Mouse (Mus musculus) T-helper 1 cell (primary cell): ENCODE data around the gene Cd3e.

Experiments used
- in situ Hi-C: fragments of 300-600 bp; cut with MboI, MseI; formaldehyde crosslinking; loops from one replicate; pipeline ENCODE4 v1.15.1; 2025; ENCODE audit warnings: high pct_unique_total_duplicates

The Cd3e gene

GRCm38 (mm10) chr9:45018031-45018430 lies 8.6 kb upstream of the Cd3e start:
- in situ Hi-C loops = loop anchor here (10.0 kb wide), 1 partner anchor 57 kb away; the partner anchor contains the start of gene Jaml

DNA sequence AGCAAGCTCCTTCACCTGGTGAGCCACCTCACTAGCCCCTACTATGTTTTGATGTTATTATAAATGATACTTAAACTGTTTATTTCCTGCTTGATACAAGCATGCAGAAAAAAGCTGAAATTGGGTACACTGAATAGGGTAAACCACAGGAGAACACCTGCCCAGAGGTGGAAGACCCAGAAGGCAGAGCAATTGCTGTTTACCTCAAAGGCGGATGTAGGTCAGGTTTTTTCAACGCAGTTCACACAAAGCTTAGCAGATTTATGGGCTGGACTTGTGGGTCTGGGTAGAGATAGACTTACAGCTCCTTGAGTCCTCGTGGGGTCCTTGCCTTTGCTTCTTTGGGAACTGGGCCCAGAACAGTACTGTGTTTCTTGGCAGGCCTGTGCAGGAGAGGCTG lies 6.4 kb upstream of the Cd3e start:
- in situ Hi-C loops = loop anchor here (10.0 kb wide), 1 partner anchor 59 kb away; the partner anchor contains the start of gene Jaml

- in situ Hi-C loops = loop anchor here (5.0 to 10.0 kb wide), 3 partner anchors 38 to 98 kb away; partner anchors contain the start of gene Jaml
Measured at GRCm38 (mm10) chr9:45014879-45015278, 5.5 kb upstream of the Cd3e start.

DNA sequence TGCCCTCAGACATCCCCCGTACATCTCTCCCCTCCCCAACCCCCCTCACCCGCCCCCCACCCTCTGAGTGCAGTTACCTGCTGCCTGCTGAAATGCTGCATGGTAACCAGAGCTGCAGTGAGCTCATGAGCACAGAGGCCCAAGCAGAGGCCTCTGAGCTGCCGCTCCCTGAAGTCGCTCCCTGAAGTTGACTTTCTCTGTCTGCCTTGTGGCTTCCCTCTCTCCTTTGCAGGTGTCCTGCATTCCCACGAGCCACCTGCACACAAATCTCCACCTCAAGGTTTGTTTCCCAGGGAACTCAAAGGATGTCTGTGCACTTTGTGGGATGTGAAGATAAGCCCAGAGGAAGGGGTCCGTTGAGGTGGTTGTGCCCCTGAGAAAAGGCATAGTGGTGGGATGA lies 1.9 kb upstream of the Cd3e start:
- in situ Hi-C loops = loop anchor here (5.0 to 10.0 kb wide), 3 partner anchors 34 to 94 kb away; partner anchors contain the start of gene Jaml

- in situ Hi-C loops = loop anchor here (5.0 to 10.0 kb wide), 3 partner anchors 33 to 93 kb away; partner anchors contain the start of gene Jaml
Measured at GRCm38 (mm10) chr9:45010461-45010860, 1.0 kb upstream of the Cd3e start.

- in situ Hi-C loops = no loop called here
Measured at GRCm38 (mm10) chr9:45008342-45008741, 1.1 kb downstream of the Cd3e start.

DNA sequence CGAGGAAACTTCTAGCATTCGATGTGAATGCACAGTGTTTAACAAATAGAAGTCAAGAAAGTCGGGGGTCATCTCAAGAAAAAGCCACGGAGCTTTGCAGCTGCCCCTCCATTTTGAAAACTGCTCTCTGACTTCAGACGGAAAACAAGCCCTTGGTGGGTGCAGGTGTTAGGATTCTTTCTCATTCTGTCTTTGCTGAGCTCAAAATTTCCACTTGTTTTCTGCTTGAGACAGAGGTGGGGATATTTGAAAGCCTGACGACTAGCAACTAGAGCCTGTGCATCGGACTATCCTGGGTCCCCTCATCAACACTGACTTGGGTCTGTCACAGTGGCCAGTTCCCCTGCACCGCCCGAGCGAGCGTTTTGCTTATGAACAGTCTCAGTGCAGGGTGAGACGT lies 2.0 kb downstream of the Cd3e start:
- in situ Hi-C loops = no loop called here

DNA sequence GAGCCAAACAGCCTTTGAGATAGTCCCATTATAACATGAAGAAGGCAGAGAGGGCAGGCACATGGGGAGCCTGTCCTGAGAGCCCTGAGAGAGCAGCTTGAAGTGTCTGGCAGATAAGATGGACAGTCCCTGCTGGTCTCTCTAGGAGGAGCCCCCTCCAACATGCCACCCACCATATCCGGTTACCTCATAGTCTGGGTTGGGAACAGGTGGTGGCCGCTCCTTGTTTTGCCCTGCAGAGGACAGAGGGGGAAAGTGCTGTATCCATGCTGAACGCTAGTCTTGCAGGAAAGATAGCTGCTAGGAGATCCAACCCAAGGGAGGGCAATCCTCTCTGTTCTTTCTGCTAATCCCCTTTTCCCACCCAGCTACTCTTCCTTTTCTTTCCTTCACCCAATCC lies 9.2 kb downstream of the Cd3e start:
- in situ Hi-C loops = no loop called here

GRCm38 (mm10) chr9:44999776-45000175 lies 9.7 kb downstream of the Cd3e start:
- in situ Hi-C loops = no loop called here

- in situ Hi-C loops = no loop called here
Measured at GRCm38 (mm10) chr9:44999171-44999570, 10.3 kb downstream of the Cd3e start.

DNA sequence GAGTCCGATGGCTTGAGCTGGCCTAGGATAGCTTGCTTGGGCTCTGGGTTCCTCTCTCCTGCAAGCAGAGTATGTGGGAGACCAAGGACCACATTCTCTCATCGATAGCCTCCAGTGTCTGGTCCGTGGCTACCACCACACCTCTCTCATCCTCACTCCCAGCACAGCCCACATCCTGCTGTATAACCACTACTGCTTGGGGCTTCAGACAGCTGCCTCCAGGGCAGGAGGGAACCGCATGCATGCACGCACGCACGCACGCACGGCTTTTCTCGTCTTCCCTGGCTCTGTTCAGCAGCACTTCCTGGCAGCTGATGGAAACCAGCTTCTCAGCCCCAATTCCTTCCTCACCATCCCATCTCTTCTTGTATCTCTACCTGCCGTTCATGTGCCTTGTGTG lies 11.3 kb downstream of the Cd3e start:
- in situ Hi-C loops = no loop called here

DNA sequence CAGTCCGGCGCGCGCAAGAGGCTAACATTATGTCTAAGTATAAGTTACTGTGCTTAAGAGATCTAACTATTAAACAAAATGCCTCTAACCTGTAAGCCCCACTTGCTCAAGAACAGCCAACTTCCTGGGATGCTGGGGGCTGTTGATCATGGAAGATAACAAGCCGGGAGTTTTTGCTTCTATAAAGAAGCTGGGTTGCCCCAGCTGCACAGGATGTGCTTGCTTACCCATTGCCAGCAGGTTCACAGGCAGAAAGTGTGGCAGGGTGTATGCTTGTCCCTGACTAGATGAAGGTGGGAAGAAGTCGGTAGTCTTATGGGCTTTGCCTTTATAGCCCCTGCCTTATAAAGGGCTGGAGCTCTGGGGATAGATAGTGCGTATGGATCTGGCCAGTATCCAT lies 12.8 kb downstream of the Cd3e start:
- in situ Hi-C loops = no loop called here

GRCm38 (mm10) chr9:44994962-44995361 lies 14.5 kb downstream of the Cd3e start:
- in situ Hi-C loops = no loop called here

DNA sequence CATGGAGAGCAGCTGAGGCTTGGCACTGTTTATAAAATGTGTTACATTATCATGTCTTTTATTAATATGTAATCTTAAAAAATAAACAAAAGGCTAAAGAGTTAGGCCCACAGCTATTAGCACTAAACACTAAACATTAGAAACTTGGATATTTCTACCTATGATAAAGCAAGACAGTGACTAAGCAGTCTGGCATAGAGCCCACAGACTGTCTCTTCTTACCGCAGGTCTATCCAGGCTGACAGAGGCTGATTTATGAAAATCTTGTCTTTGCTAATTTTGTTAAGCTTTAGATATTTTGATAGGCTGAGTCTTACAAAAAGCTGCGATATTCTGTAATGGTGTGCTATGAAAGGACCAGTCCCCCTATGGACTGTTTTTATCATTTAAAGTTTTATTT lies 16.2 kb downstream of the Cd3e start:
- in situ Hi-C loops = no loop called here

DNA sequence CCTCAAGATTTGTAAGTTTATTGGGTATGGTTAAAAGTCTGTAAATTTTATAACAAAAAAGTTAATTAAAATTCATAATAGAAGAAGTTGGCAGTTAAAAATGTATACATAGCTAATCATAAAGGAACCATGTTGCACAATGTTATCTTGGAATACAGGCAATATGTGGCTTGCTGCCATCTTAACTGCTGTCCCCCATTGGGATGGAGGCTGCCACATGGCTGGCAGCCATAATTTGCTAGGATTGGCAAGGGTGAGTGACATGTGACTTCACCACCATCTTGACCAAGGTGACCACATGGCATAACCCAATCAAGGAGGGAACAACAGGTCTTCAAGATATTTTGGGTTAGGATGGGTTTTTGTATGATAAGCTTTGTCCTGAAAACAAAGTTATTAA lies 17.2 kb downstream of the Cd3e start:
- in situ Hi-C loops = no loop called here

DNA sequence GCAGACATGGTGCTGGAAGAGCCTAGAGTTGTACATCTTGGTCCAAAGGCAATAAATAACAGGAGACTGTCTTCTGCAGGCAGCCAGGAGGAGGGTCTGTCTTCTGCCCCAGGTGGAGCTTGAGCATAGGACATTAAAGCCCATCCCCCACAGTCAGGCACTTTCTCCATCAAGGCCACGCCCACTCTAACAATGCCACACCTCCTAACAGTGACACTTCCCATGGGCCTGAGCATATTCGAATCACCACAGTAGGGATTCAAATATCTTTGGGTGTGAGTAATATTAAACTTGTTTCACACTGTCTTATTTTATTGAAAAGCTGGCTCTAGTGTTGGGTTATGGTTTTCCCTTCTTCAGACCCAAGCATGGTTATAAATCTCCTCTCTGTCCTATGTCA lies 17.6 kb downstream of the Cd3e start:
- in situ Hi-C loops = no loop called here

DNA sequence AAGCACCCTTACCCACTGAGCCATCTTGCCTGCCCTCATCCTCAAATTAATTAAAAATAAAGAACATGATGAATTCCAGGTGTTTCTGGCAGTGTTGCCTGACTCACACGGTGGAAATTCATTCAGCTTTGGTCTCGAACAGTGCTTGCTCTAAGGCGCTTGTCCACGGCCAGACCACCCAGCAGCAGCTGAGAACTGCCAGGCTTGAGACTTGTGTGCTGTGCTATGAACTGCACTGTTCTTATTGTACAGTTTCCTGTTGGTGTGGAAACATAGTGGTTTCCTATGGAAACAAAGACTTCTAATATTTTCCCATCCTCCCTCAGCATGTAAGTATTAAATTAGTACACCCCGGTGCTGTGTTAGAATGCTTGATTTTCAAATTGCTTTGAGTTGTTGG lies 22.5 kb downstream of the Cd3e start:
- in situ Hi-C loops = no loop called here

DNA sequence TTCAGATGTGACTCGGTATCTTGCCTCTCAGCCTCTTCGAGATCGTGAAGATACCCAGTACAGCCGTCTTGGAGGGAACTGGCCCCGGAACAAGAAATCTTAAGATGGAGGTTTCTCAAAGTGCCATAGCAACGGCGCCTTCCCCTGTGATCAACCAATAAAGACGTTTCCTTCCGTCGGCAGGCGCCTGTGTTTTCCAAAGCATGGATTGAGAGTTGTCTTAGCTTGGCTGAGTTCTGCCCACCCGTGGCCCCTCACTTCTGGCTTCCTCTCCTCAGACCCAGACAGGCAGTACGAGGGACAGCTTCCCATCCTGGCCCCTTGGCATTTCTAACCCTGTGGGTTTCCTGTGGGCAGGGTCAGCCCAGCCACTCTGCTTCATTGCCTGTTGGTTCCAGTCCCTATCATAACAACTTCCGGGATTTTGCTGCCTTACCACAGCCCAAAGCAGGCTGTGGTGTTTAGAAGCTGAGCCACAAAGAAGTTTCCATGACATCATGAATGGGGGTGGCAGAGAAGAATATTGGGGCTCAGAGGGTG lies 23.1 kb downstream of the Cd3e start:
- in situ Hi-C loops = no loop called here

DNA sequence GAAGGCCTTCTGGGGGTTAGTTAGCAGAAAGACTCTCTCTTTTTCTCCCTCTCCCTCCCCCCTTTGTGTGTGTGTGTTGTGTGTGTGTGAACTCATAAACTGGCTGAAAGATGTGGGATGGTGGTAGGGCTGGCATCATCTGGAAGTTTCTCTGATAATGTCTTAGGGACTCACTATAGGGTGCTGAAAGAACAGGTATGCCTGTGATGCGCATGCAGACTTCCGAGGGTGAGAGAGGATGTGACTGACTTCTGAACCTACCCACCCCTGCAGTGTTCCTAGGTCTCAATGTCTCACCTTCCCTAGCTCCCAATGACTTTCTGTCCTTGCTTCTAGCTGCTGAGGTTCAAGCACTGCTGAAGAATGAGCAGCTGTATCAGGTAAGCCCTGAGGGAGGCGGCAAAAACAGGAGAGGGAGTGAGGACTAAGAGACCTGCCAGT lies 23.7 kb downstream of the Cd3e start:
- in situ Hi-C loops = no loop called here

DNA sequence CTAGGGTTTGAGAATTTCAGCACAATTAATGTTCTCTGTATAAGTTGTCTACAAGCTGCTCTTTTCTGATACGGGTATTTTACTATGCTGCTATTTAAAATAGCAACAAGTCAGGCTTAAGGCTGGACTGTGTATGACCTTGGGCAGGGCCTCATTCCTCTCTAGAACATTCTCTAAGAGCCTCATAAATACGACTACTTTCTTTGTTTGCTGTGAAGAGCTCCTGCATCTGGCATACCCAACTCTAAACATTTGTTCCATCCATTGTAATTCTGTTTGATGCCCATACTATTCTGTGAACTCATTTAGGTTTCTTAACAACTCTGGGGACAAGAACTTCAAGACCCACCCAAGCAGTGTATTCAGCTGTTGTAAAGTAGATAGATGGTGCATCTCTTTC lies 26.4 kb downstream of the Cd3e start:
- in situ Hi-C loops = no loop called here

GRCm38 (mm10) chr9:44982531-44982930 lies 26.9 kb downstream of the Cd3e start:
- in situ Hi-C loops = no loop called here

GRCm38 (mm10) chr9:44982081-44982480 lies 27.3 kb downstream of the Cd3e start:
- in situ Hi-C loops = no loop called here

DNA sequence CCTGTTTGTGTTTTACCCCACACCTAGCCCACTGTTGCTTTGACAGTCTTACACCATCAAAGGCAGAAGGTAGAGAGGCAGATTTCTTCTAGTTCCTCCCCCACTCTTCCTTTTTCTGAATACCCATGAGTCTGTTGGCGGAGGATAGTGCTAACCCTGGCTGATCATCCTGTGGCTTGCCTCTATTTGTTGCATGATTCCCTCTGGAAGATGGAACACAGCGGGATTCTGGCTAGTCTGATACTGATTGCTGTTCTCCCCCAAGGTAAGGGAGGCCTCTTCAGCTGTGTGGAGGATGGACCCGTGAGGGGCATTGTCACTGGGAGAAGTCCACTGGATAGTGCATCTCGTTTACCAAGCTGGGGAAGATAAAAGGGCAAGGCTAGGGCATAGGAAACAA lies 27.8 kb downstream of the Cd3e start, which contains the start of gene Cd3d:
TSS of gene Cd3d (plus strand) at position 111 of the 400 bp plus-strand sequence.
- in situ Hi-C loops = no loop called here

- in situ Hi-C loops = no loop called here
Measured at GRCm38 (mm10) chr9:44981104-44981503, 28.3 kb downstream of the Cd3e start.
